12 mouse cellular contexts compared by ENCODE assay signal in genomic region chr13:87678917-87679316, GRCm38 (mm10).
"Had no signal": no experiment of that assay in that cellular context is flagged by ENCODE, and none has a peak within 500 bp of the region (broad histone marks: within the 10 kb centered on the region; RNA-seq: fewer than 3 reads in every experiment).

No protein-coding gene starts in this region.

- DNase-seq: lung, adult 18-20 months; lung, embryonic 14.5 days; lung, postnatal 10 days; lung, postnatal 4 days; midbrain, embryonic 14.5 days; retina, postnatal 1 day; right cerebral cortex, postnatal 25 days; right cerebral cortex, postnatal 4 days; spleen, adult 18-20 months; thymus, adult 2 months; thymus, postnatal 25 days; thymus, postnatal 4 days had no signal
